18 mouse cellular contexts compared by ENCODE assay signal in the genomic region with DNA sequence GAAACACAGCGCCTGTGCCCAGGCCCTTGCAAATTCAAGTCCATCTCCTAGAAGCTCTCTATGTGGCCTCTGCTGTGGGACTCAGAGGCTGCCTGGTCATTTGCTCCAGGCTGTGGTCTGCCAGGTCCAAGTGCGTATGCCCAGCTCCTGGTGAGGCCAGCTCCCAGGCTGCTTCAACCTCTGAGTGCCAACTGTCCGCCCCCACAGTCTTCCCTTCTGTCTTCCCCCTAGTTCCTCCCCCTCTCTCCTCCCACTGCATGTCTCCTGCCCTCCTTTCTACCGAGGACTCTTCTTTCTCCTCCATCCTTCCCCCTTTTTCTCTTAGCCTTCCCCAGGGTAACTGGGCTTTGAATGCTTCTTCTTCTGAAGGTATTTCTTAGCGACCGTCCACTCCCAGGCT.
DNase-seq lines count a peak whose midpoint lies in the region; ATAC-seq lines count a peak whose summit lies in the region.
"Had no signal": no experiment of that assay in that cellular context is flagged by ENCODE, and none has a peak within 500 bp of the region (broad histone marks: within the 10 kb centered on the region; RNA-seq: fewer than 3 reads in every experiment).

No protein-coding gene starts in this region.

- no peaks in the 10 kb centered on the region for H3K27me3 ChIP-seq in forebrain, embryonic 15.5 days
- no peaks in the 10 kb centered on the region for H3K27me3 ChIP-seq in forebrain, embryonic 16.5 days (replicated peaks; ENCODE audit: control insufficient read depth, insufficient read depth, low read length)
- H3K27me3 ChIP-seq in neural tube, embryonic 13.5 days: no peaks in the 10 kb centered on the region
- H3K27me3 ChIP-seq: hindbrain, embryonic 15.5 days; liver, embryonic 12.5 days had no signal

- no peaks in the 10 kb centered on the region for H3K36me3 ChIP-seq in forebrain, embryonic 15.5 days
- no peaks in the 10 kb centered on the region for H3K36me3 ChIP-seq in forebrain, embryonic 16.5 days (ENCODE audit: control insufficient read depth, insufficient read depth)
- no peaks in the 10 kb centered on the region for H3K36me3 ChIP-seq in neural tube, embryonic 13.5 days
- H3K36me3 ChIP-seq: hindbrain, embryonic 15.5 days; liver, embryonic 12.5 days had no signal

- no peak overlapping the region for H3K4me3 ChIP-seq in forebrain, embryonic 15.5 days
- H3K4me3 ChIP-seq in forebrain, embryonic 16.5 days (replicated peaks; ENCODE audit: low read length): no peak overlapping the region
- H3K4me3 ChIP-seq in neural tube, embryonic 13.5 days: no peak overlapping the region
- H3K4me3 ChIP-seq: hindbrain, embryonic 15.5 days; liver, embryonic 12.5 days had no signal

- no peaks in the 10 kb centered on the region for H3K9me3 ChIP-seq in forebrain, embryonic 15.5 days
- no peaks in the 10 kb centered on the region for H3K9me3 ChIP-seq in forebrain, embryonic 16.5 days (ENCODE audit: control insufficient read depth, low read length)
- peaks cover 4% of the 10 kb centered on the region for H3K9me3 ChIP-seq in neural tube, embryonic 13.5 days
- H3K9me3 ChIP-seq: hindbrain, embryonic 15.5 days had no signal

- DNase-seq in cerebellum, adult 11-12 months: peak; percentile 30
- DNase-seq in cerebellum, postnatal 36 days: no peak
- no peak for DNase-seq in neural tube, embryonic 10.5 days (ENCODE audit: extremely low spot score, low spot score)
- no peak for DNase-seq in gastrocnemius, adult 8-10 months (ENCODE audit: low spot score in 2 of 2)
- DNase-seq in layer of hippocampus, postnatal 25 days (ENCODE audit: extremely low spot score in 1 of 2, low spot score in 1 of 2): no peak
- DNase-seq: adrenal gland, postnatal 25 days; gastrocnemius, postnatal 36 days; layer of hippocampus, postnatal 36 days; lung, adult 2 months; right cerebral cortex, postnatal 4 days; thymus, adult 2 months had no signal

- 53% methylated on average over 6 of the region's 6 CpGs for WGBS in forebrain, embryonic 15.5 days
- WGBS in forebrain, embryonic 16.5 days: 53% methylated on average over 6 of the region's 6 CpGs
- 61% methylated on average over 6 of the region's 6 CpGs for WGBS in neural tube, embryonic 13.5 days

- H3K4me2 ChIP-seq in forebrain, embryonic 15.5 days (replicated peaks): no peak overlapping the region
- no peak overlapping the region for H3K4me2 ChIP-seq in forebrain, embryonic 16.5 days (ENCODE audit: low read length)
- H3K4me2 ChIP-seq in neural tube, embryonic 13.5 days: no peak overlapping the region
- H3K4me2 ChIP-seq: hindbrain, embryonic 15.5 days; liver, embryonic 12.5 days had no signal

- H3K4me1 ChIP-seq in forebrain, embryonic 15.5 days: peaks cover 23% of the 10 kb centered on the region
- H3K4me1 ChIP-seq in forebrain, embryonic 16.5 days (replicated peaks; ENCODE audit: control insufficient read depth, insufficient read depth, low read length): peaks cover 8% of the 10 kb centered on the region
- peaks cover 22% of the 10 kb centered on the region for H3K4me1 ChIP-seq in neural tube, embryonic 13.5 days (replicated peaks)
- H3K4me1 ChIP-seq: liver, embryonic 12.5 days had no signal

- H3K9ac ChIP-seq in forebrain, embryonic 15.5 days (replicated peaks): no peak overlapping the region
- no peak overlapping the region for H3K9ac ChIP-seq in forebrain, embryonic 16.5 days (replicated peaks; ENCODE audit: low read depth, low read length)
- H3K9ac ChIP-seq in neural tube, embryonic 13.5 days: no peak overlapping the region
- H3K9ac ChIP-seq: hindbrain, embryonic 15.5 days; liver, embryonic 12.5 days had no signal

- ATAC-seq in forebrain, embryonic 15.5 days (replicated peaks): no peak
- no peak for ATAC-seq in forebrain, embryonic 16.5 days
- no peak for ATAC-seq in neural tube, embryonic 13.5 days (ENCODE audit: low read depth)
- ATAC-seq: intestine, postnatal 0 days; liver, embryonic 12.5 days had no signal

- peak overlapping the region; percentile 56 for H3K27ac ChIP-seq in forebrain, embryonic 15.5 days (replicated peaks)
- H3K27ac ChIP-seq in forebrain, embryonic 16.5 days (ENCODE audit: low read length): no peak overlapping the region
- H3K27ac ChIP-seq in neural tube, embryonic 13.5 days (replicated peaks): 0 out of 2 replicates have a peak overlapping the region, but pooled peaks have one; percentile 33
- H3K27ac ChIP-seq: hindbrain, embryonic 15.5 days; kidney, postnatal 0 days; liver, embryonic 12.5 days had no signal
